In the genomic region with DNA sequence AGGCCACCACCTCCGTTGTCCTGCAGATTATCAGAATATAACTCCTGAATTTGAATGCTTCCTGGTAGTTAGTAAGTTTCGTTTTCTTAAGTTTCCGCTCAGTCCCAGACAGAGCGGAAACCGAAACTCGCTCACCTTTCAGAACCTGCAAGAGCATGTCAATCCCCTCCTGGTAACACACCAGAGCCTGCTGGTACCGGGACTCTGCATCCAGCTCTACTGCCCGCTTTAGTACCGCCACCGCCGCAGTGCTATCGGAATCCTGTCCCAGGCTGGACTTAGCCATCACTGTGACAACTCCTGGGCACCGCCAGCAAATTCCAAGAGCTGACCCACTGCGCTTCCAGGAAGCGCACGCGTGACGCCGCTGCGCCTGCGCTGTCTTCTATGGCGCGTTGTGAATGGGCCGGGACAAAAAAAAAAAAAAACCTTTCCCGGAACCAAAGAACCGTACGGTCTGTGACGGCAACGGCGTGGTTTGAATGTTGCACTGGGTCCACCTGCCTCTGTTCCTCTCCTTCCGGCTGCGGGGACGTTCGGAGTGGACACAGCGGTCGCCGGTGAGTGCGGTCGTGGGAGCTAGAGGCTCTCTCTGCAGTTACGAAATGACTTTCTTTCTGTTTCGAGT, we compare ENCODE assay signal across 8 mouse cellular contexts. TPM values are rescaled to one million over a fixed set of nuclear protein-coding genes. Genes with fewer than 3 reads are reported as not detected.
DNase-seq lines count a peak whose midpoint lies in the region; ATAC-seq lines count a peak whose summit lies in the region.

Gene Mitd1, minus strand, starts transcription at position 387 of the 628 bp plus-strand sequence.
Gene Mrpl30, plus strand, starts transcription at position 453 of the 628 bp plus-strand sequence.

- DNase-seq in T-cell, adult 2 months (ENCODE audit: low spot score), result peak; percentile 87
- DNase-seq in cerebellum, postnatal 36 days, result peak; percentile 90 to 97
- peak; percentile 92 to 93 for DNase-seq in frontal cortex, postnatal 36 days (ENCODE audit: low spot score in 2 of 2)
- DNase-seq in left cerebral cortex, adult 11 months (ENCODE audit: low spot score), result peak; percentile 81
- peak; percentile 93 for DNase-seq in lung, postnatal 4 days
- peak; percentile 92 for DNase-seq in retina, postnatal 7 days (ENCODE audit: low read depth, low spot score)
- peak; percentile 73 for DNase-seq in urinary bladder, adult 2 months (ENCODE audit: low spot score)

- peak within 1 kb of the TSS; percentile 84 for H3K27ac ChIP-seq in hindbrain, embryonic 15.5 days (replicated peaks)

- H3K4me1 ChIP-seq in hindbrain, embryonic 15.5 days (replicated peaks), result peaks cover 25% of the 10 kb centered on the region

- peak; percentile 93 for ATAC-seq in hindbrain, embryonic 15.5 days (ENCODE audit: low FRiP score, low read depth)

- peak within 1 kb of the TSS; percentile 87 for H3K4me3 ChIP-seq in hindbrain, embryonic 15.5 days

- H3K9me3 ChIP-seq in hindbrain, embryonic 15.5 days, result no peaks in the 10 kb centered on the region

- peak within 1 kb of the TSS; percentile 89 for H3K4me2 ChIP-seq in hindbrain, embryonic 15.5 days

- peaks cover 13% of the 10 kb centered on the region for H3K36me3 ChIP-seq in hindbrain, embryonic 15.5 days

- no peaks in the 10 kb centered on the region for H3K27me3 ChIP-seq in hindbrain, embryonic 15.5 days

- peak within 1 kb of the TSS; percentile 82 for H3K9ac ChIP-seq in hindbrain, embryonic 15.5 days

- WGBS in hindbrain, embryonic 15.5 days, result under 1% methylated on average over 41 of the region's 41 CpGs

RNA-seq across cellular contexts. Expression of gene Mitd1, which starts in this region (rescaled TPM):
- 14.4 and 15.7 TPM in 2 replicates for polyA plus RNA-seq in hindbrain, embryonic 15.5 days (2015; fragmentation: Nextera tagmentation; extraction: Ambion mirVana)
- polyA plus RNA-seq in urinary bladder, adult 2 months (2012; rRNA removed), result 24.1 and 28.6 TPM in 2 replicates

RNA-seq across cellular contexts. Expression of gene Mrpl30, which starts in this region (rescaled TPM):
- polyA plus RNA-seq in hindbrain, embryonic 15.5 days (2015; fragmentation: Nextera tagmentation; extraction: Ambion mirVana), result 251 and 252 TPM in 2 replicates
- 125 and 139 TPM in 2 replicates for polyA plus RNA-seq in urinary bladder, adult 2 months (2012; rRNA removed)

Comparison
In these comparisons a context has a peak if more than half of its experiments do, and no peak if none do; other contexts are left out.
1. Peak in every context shown above with its lines: DNase-seq, ATAC-seq, H3K4me3 ChIP-seq and H3K27ac ChIP-seq.